Mouse (Mus musculus) hindbrain, embryonic 10.5 days (tissue): ENCODE data around the gene Pde6h. TPM values are rescaled to one million over a fixed set of nuclear protein-coding genes. Genes with fewer than 3 reads are reported as not detected.
"Not testable (repeated sequence)": the region's sequence is repeated elsewhere in the genome, so short reads cannot be mapped to it uniquely, and the experiment has no call there.

Experiments used
- DNase-seq: peaks from one replicate; pipeline ENCODE4 v3.0.0-alpha.2; 2017; ENCODE audit warnings: low spot score
- H3K27ac ChIP-seq: fragments of 300-500 bp; sonication (generic); 2 replicates; pipeline ENCODE4 v1.5.1; 2016; ENCODE audit warnings: mild to moderate bottlenecking, moderate library complexity
- H3K27me3 ChIP-seq: fragments of 300-500 bp; sonication (generic); 2 replicates; pipeline ENCODE4 v1.6.1; 2016; ENCODE audit warnings: mild to moderate bottlenecking; ENCODE audit not compliant: poor library complexity, insufficient read depth, severe bottlenecking
- H3K36me3 ChIP-seq: fragments of 300-500 bp; sonication (generic); 2 replicates; pipeline ENCODE4 v1.6.1; 2016; ENCODE audit warnings: mild to moderate bottlenecking, moderate library complexity
- H3K4me1 ChIP-seq: fragments of 300-500 bp; sonication (generic); replicated peaks from 2 replicates; pipeline ENCODE4 v1.6.1; 2016; ENCODE audit warnings: mild to moderate bottlenecking
- H3K4me3 ChIP-seq: fragments of 300-500 bp; sonication (generic); 2 replicates; pipeline ENCODE4 v1.5.1; 2016; ENCODE audit warnings: mild to moderate bottlenecking, moderate library complexity
- H3K9me3 ChIP-seq: fragments of 300-500 bp; sonication (generic); 2 replicates; pipeline ENCODE4 v1.6.1; 2016; ENCODE audit warnings: mild to moderate bottlenecking, moderate library complexity
- WGBS: fragments of 180-500 bp; shearing (Covaris S2); methylation state at CpG from one replicate; pipeline ENCODE4 v1.1.7; 2016; 5-methylcytosine and 5-hydroxymethylcytosine counted together
- polyA plus RNA-seq: library from polyadenylated mRNA; unstranded; fragments of >200 nt; fragmentation: Nextera tagmentation; extraction: Ambion mirVana; gene quantifications from 2 replicates; pipeline ENCODE4 v1.2.1, GENCODE M21; 2016

Gene Pde6h
- polyA plus RNA-seq, 1 experiment from 2014 or later: not detected

GRCm38 (mm10) chr6:136947716-136948115, 24.1 kb downstream of the Pde6h start:
- Histone ChIP-seq H3K4me1 (peaks cover 10% of the 10 kb centered on the region), H3K27me3 (no peaks in the 10 kb centered on the region; the same call in 1 of the 2 replicates), H3K36me3 (no peaks in the 10 kb centered on the region), H3K4me3 (no peak overlapping the region), H3K9me3 (no peaks in the 10 kb centered on the region), H3K27ac (no peak overlapping the region)
- DNase-seq: no peak
- 63% methylated on average over 4 of the region's 4 CpGs for WGBS

- Histone ChIP-seq H3K27me3 (no peaks in the 10 kb centered on the region; the same call in 1 of the 2 replicates), H3K27ac (no peak overlapping the region), H3K36me3 (no peaks in the 10 kb centered on the region), H3K4me1 (peaks cover 10% of the 10 kb centered on the region), H3K4me3 (no peak overlapping the region), H3K9me3 (no peaks in the 10 kb centered on the region)
- 88% methylated on average over 2 of the region's 2 CpGs for WGBS
- DNase-seq: no peak
Observed at GRCm38 (mm10) chr6:136950171-136950570, 26.5 kb downstream of the Pde6h start.

GRCm38 (mm10) chr6:136952930-136953329, 29.3 kb downstream of the Pde6h start:
- WGBS: 94% methylated on average over 9 of the region's 9 CpGs
- Histone ChIP-seq H3K9me3 (no peaks in the 10 kb centered on the region), H3K4me1 (no peaks in the 10 kb centered on the region), H3K27me3 (no peaks in the 10 kb centered on the region; the same call in 1 of the 2 replicates), H3K27ac (no peak overlapping the region), H3K36me3 (no peaks in the 10 kb centered on the region), H3K4me3 (no peak overlapping the region)
- no peak for DNase-seq

- Histone ChIP-seq H3K4me3 (no peak overlapping the region), H3K27me3 (no peaks in the 10 kb centered on the region; the same call in 1 of the 2 replicates), H3K36me3 (no peaks in the 10 kb centered on the region), H3K4me1 (no peaks in the 10 kb centered on the region), H3K27ac (no peak overlapping the region), H3K9me3 (no peaks in the 10 kb centered on the region)
- DNase-seq: no peak
- 91% methylated on average over 6 of the region's 6 CpGs for WGBS
Observed at GRCm38 (mm10) chr6:136954192-136954591, 30.6 kb downstream of the Pde6h start.

- no peaks in the 10 kb centered on the region for H3K36me3 ChIP-seq
- no peaks in the 10 kb centered on the region; the same call in 1 of the 2 replicates for H3K27me3 ChIP-seq
- H3K27ac ChIP-seq: no peak overlapping the region
- no peak for DNase-seq
- 87% methylated on average over 8 of the region's 8 CpGs for WGBS
- no peaks in the 10 kb centered on the region for H3K4me1 ChIP-seq
- H3K4me3 ChIP-seq: no peak overlapping the region
- no peaks in the 10 kb centered on the region for H3K9me3 ChIP-seq
Observed at GRCm38 (mm10) chr6:136954715-136955114, 31.1 kb downstream of the Pde6h start.

- H3K27ac ChIP-seq: no peak overlapping the region
- H3K4me3 ChIP-seq: no peak overlapping the region
- no peak for DNase-seq
- no peaks in the 10 kb centered on the region for H3K4me1 ChIP-seq
- no peaks in the 10 kb centered on the region for H3K9me3 ChIP-seq
- H3K36me3 ChIP-seq: no peaks in the 10 kb centered on the region
- 95% methylated on average over 3 of the region's 3 CpGs for WGBS
- no peaks in the 10 kb centered on the region; the same call in 1 of the 2 replicates for H3K27me3 ChIP-seq
Observed at GRCm38 (mm10) chr6:136955240-136955639, 31.6 kb downstream of the Pde6h start.

GRCm38 (mm10) chr6:136957062-136957461, 33.4 kb downstream of the Pde6h start:
- 71% methylated on average over 7 of the region's 7 CpGs for WGBS
- Histone ChIP-seq H3K4me3 (no peak overlapping the region), H3K27me3 (no peaks in the 10 kb centered on the region; the same call in 1 of the 2 replicates), H3K27ac (no peak overlapping the region), H3K9me3 (no peaks in the 10 kb centered on the region), H3K36me3 (no peaks in the 10 kb centered on the region), H3K4me1 (no peaks in the 10 kb centered on the region)
- DNase-seq: no peak

GRCm38 (mm10) chr6:136959131-136959530, 35.5 kb downstream of the Pde6h start:
- no peaks in the 10 kb centered on the region for H3K27me3 ChIP-seq
- 69% methylated on average over 11 of the region's 11 CpGs for whole genome bisulfite sequencing
- H3K4me1 ChIP-seq: no peaks in the 10 kb centered on the region
- no peak overlapping the region; the same call in 1 of the 2 replicates for H3K27ac ChIP-seq
- H3K9me3 ChIP-seq: no peaks in the 10 kb centered on the region
- H3K4me3 ChIP-seq: no peak overlapping the region
- no peak for DNase-seq
- no peaks in the 10 kb centered on the region for H3K36me3 ChIP-seq

GRCm38 (mm10) chr6:136962957-136963356, 39.3 kb downstream of the Pde6h start:
- H3K27ac ChIP-seq: no peak overlapping the region
- no peaks in the 10 kb centered on the region for H3K4me1 ChIP-seq
- H3K36me3 ChIP-seq: no peaks in the 10 kb centered on the region
- H3K9me3 ChIP-seq: no peaks in the 10 kb centered on the region
- H3K4me3 ChIP-seq: no peak overlapping the region
- DNase-seq: no peak
- no peaks in the 10 kb centered on the region for H3K27me3 ChIP-seq
- 80% methylated on average over 11 of the region's 11 CpGs for WGBS

- WGBS: 76% methylated on average over 13 of the region's 13 CpGs
- H3K27me3 ChIP-seq: no peaks in the 10 kb centered on the region
- H3K4me3 ChIP-seq: no peak overlapping the region
- no peaks in the 10 kb centered on the region for H3K9me3 ChIP-seq
- H3K36me3 ChIP-seq: no peaks in the 10 kb centered on the region
- DNase-seq: no peak
- H3K27ac ChIP-seq: no peak overlapping the region
- H3K4me1 ChIP-seq: no peaks in the 10 kb centered on the region
Observed at GRCm38 (mm10) chr6:136964609-136965510, 41.2 kb downstream of the Pde6h start.

- Histone ChIP-seq H3K36me3 (no peaks in the 10 kb centered on the region), H3K27ac (no peak overlapping the region), H3K27me3 (no peaks in the 10 kb centered on the region), H3K4me1 (no peaks in the 10 kb centered on the region), H3K9me3 (no peaks in the 10 kb centered on the region), H3K4me3 (no peak overlapping the region)
- no peak for DNase-seq
- WGBS: 83% methylated on average over 10 of the region's 10 CpGs
Observed at GRCm38 (mm10) chr6:136965912-136966311, 42.3 kb downstream of the Pde6h start.

GRCm38 (mm10) chr6:136967466-136967865, 43.8 kb downstream of the Pde6h start:
- WGBS: 66% methylated on average over 4 of the region's 4 CpGs
- no peaks in the 10 kb centered on the region for H3K9me3 ChIP-seq

GRCm38 (mm10) chr6:136968877-136969276, 45.2 kb downstream of the Pde6h start:
- not testable (repeated sequence) for DNase-seq, H3K4me3 ChIP-seq, H3K9me3 ChIP-seq, H3K4me1 ChIP-seq, H3K27ac ChIP-seq, H3K27me3 ChIP-seq, H3K36me3 ChIP-seq
- WGBS: 59% methylated on average over 4 of the region's 4 CpGs

More at GRCm38 (mm10) chr6:136967466-136967865, 43.8 kb downstream of the Pde6h start:
- no peaks in the 10 kb centered on the region for H3K36me3 ChIP-seq
- no peaks in the 10 kb centered on the region for H3K4me1 ChIP-seq
- no peaks in the 10 kb centered on the region for H3K27me3 ChIP-seq
- no peak overlapping the region for H3K4me3 ChIP-seq
- no peak overlapping the region for H3K27ac ChIP-seq
- DNase-seq: no peak
